Mouse (Mus musculus): ENCODE results near the gene Olfr669. TPM values are rescaled to one million over a fixed set of nuclear protein-coding genes. Genes with fewer than 3 reads are reported as not detected.

Gene Olfr669
- polyA plus RNA-seq (2012; rRNA removed) = not detected in 2 replicates

GRCm38 (mm10) chr7:104933940-104934339 lies at the start of gene Olfr669:
Olfr669 (plus strand) TSS chr7:104934240.

GRCm38 (mm10) chr7:104895852-104896251 lies 38.2 kb upstream of the Olfr669 start, which contains the start of gene Olfr666:
Olfr666 (minus strand) TSS chr7:104895952.

GRCm38 (mm10) chr7:104921382-104921781 lies 12.7 kb upstream of the Olfr669 start, which contains the start of gene Olfr667:
Olfr667 (minus strand) TSS chr7:104921482.

GRCm38 (mm10) chr7:104927957-104928356 lies 6.1 kb upstream of the Olfr669 start, which contains the start of gene Olfr668:
Olfr668 (minus strand) TSS chr7:104928057.

GRCm38 (mm10) chr7:104962520-104962919 lies 28.5 kb downstream of the Olfr669 start, which contains the start of gene Olfr670:
Olfr670 (minus strand) TSS chr7:104962620.

GRCm38 (mm10) chr7:104979026-104979425 lies 45.0 kb downstream of the Olfr669 start, which contains the start of gene Olfr671:
Olfr671 (minus strand) TSS chr7:104979126.

Other genes starting within 250 kb of the Olfr669 start
- not detected in 2 replicates for gene Olfr661, start 247.7 kb upstream of the Olfr669 start, polyA plus RNA-seq (2012; rRNA removed)
- not detected in 2 replicates for gene Usp17le, start 156.8 kb upstream of the Olfr669 start, polyA plus RNA-seq (2012; rRNA removed)
- gene Usp17lb, start 91.6 kb upstream of the Olfr669 start, polyA plus RNA-seq (2012; rRNA removed) = not detected in 2 replicates
- not detected in 2 replicates for gene Usp17la, start 77.2 kb upstream of the Olfr669 start, polyA plus RNA-seq (2012; rRNA removed)
- not detected in 2 replicates for gene Olfr665, start 56.2 kb upstream of the Olfr669 start, polyA plus RNA-seq (2012; rRNA removed)
- gene Olfr666, start 38.3 kb upstream of the Olfr669 start, polyA plus RNA-seq (2012; rRNA removed) = not detected in 2 replicates
- gene Olfr667, start 12.8 kb upstream of the Olfr669 start, polyA plus RNA-seq (2012; rRNA removed) = not detected in 2 replicates
- gene Olfr668, start 6.2 kb upstream of the Olfr669 start, polyA plus RNA-seq (2012; rRNA removed) = not detected in 2 replicates
- gene Olfr670, start 28.4 kb downstream of the Olfr669 start, polyA plus RNA-seq (2012; rRNA removed) = not detected in 2 replicates
- gene Olfr671, start 44.9 kb downstream of the Olfr669 start, polyA plus RNA-seq (2012; rRNA removed) = not detected in 2 replicates
- gene Olfr672, start 67.8 kb downstream of the Olfr669 start, polyA plus RNA-seq (2012; rRNA removed) = not detected in 2 replicates
- not detected in 2 replicates for gene Olfr675, start 94.2 kb downstream of the Olfr669 start, polyA plus RNA-seq (2012; rRNA removed)
- not detected in 2 replicates for gene Olfr676, start 98.5 kb downstream of the Olfr669 start, polyA plus RNA-seq (2012; rRNA removed)
- not detected in 2 replicates for gene Olfr677, start 117.1 kb downstream of the Olfr669 start, polyA plus RNA-seq (2012; rRNA removed)
- not detected in 2 replicates for gene Olfr678, start 130.2 kb downstream of the Olfr669 start, polyA plus RNA-seq (2012; rRNA removed)
- not detected in 2 replicates for gene Olfr679, start 147.0 kb downstream of the Olfr669 start, polyA plus RNA-seq (2012; rRNA removed)
- not detected in 2 replicates for gene Olfr680-ps1, start 158.6 kb downstream of the Olfr669 start, polyA plus RNA-seq (2012; rRNA removed)
- gene Olfr681, start 182.6 kb downstream of the Olfr669 start, polyA plus RNA-seq (2012; rRNA removed) = not detected in 2 replicates
- gene Olfr683, start 212.8 kb downstream of the Olfr669 start, polyA plus RNA-seq (2012; rRNA removed) = not detected in 2 replicates
- not detected in 2 replicates for gene Olfr684, start 229.4 kb downstream of the Olfr669 start, polyA plus RNA-seq (2012; rRNA removed)

Measured in liver, embryonic 14 days (tissue).